30 mouse cellular contexts compared by ENCODE assay signal in genomic region chr11:61975783-61976182, GRCm38 (mm10). TPM values are rescaled to one million over a fixed set of nuclear protein-coding genes. Genes with fewer than 3 reads are reported as not detected.
DNase-seq lines count a peak whose midpoint lies in the region; ATAC-seq and TF ChIP-seq lines count a peak whose summit lies in the region.
"Had no signal": no experiment of that assay in that cellular context is flagged by ENCODE, and none has a peak within 500 bp of the region (broad histone marks: within the 10 kb centered on the region; RNA-seq: fewer than 3 reads in every experiment).

No protein-coding gene starts in this region.

- H3K9me3 ChIP-seq in liver, embryonic 12.5 days (replicated peaks): no peaks in the 10 kb centered on the region
- no peaks in the 10 kb centered on the region for H3K9me3 ChIP-seq in liver, postnatal 0 days (ENCODE audit: low read length)
- no peaks in the 10 kb centered on the region for H3K9me3 ChIP-seq in stomach, postnatal 0 days (ENCODE audit: control insufficient read depth, low read length)
- H3K9me3 ChIP-seq: embryonic facial prominence, embryonic 10.5 days; embryonic facial prominence, embryonic 15.5 days; forebrain, embryonic 10.5 days; forebrain, embryonic 15.5 days; G1E; kidney, embryonic 15.5 days; limb, embryonic 13.5 days; midbrain, embryonic 10.5 days; midbrain, embryonic 15.5 days; neural tube, embryonic 15.5 days had no signal

- TF ChIP-seq CTCF in liver, postnatal 0 days (IDR thresholded peaks at IDR 0.05; ENCODE audit: low read depth): no peak
- no peak for TF ChIP-seq CTCF in stomach, postnatal 0 days (IDR thresholded peaks at IDR 0.05; ENCODE audit: low read depth)

- no peaks in the 10 kb centered on the region for H3K27me3 ChIP-seq in liver, embryonic 12.5 days (replicated peaks)
- no peaks in the 10 kb centered on the region for H3K27me3 ChIP-seq in liver, postnatal 0 days (ENCODE audit: insufficient read depth, low read length)
- H3K27me3 ChIP-seq in stomach, postnatal 0 days (ENCODE audit: control insufficient read depth, insufficient read depth, low read length): no peaks in the 10 kb centered on the region
- H3K27me3 ChIP-seq: embryonic facial prominence, embryonic 15.5 days; forebrain, embryonic 15.5 days; kidney, embryonic 15.5 days; limb, embryonic 13.5 days; midbrain, embryonic 15.5 days; neural tube, embryonic 15.5 days; Patski had no signal

- no peak overlapping the region for H3K9ac ChIP-seq in liver, embryonic 12.5 days
- 0 out of 2 replicates have a peak overlapping the region, but pooled peaks have one; percentile 16 for H3K9ac ChIP-seq in liver, postnatal 0 days (replicated peaks)
- H3K9ac ChIP-seq in stomach, postnatal 0 days (ENCODE audit: low read length): no peak overlapping the region
- H3K9ac ChIP-seq: embryonic facial prominence, embryonic 15.5 days; forebrain, embryonic 15.5 days; kidney, embryonic 15.5 days; limb, embryonic 13.5 days; midbrain, embryonic 15.5 days; neural tube, embryonic 15.5 days had no signal

- peak; percentile 97 for ATAC-seq in liver, embryonic 12.5 days
- ATAC-seq in liver, postnatal 0 days: peak; percentile 92
- no peak for ATAC-seq in stomach, postnatal 0 days (ENCODE audit: low FRiP score, low TSS enrichment)
- no peak for ATAC-seq in activated CD4-positive, CD25-positive, alpha-beta regulatory T cell, adult 4 months
- ATAC-seq: forebrain, embryonic 15.5 days; midbrain, embryonic 15.5 days; Patski had no signal

- peak overlapping the region; percentile 79 for H3K27ac ChIP-seq in liver, embryonic 12.5 days
- H3K27ac ChIP-seq in liver, postnatal 0 days (ENCODE audit: low read depth): peak overlapping the region; percentile 68
- H3K27ac ChIP-seq in stomach, postnatal 0 days (replicated peaks): no peak overlapping the region
- H3K27ac ChIP-seq: embryonic facial prominence, embryonic 10.5 days; embryonic facial prominence, embryonic 15.5 days; forebrain, embryonic 10.5 days; forebrain, embryonic 15.5 days; gastrocnemius, adult 2 months; kidney, embryonic 15.5 days; layer of hippocampus, adult 2 months; limb, embryonic 13.5 days; macrophage; midbrain, embryonic 10.5 days; midbrain, embryonic 15.5 days had no signal

- peak overlapping the region; percentile 40 for H3K4me2 ChIP-seq in liver, embryonic 12.5 days
- 0 out of 2 replicates have a peak overlapping the region, but pooled peaks have one; percentile 35 for H3K4me2 ChIP-seq in liver, postnatal 0 days (ENCODE audit: low read depth, low read length)
- no peak overlapping the region for H3K4me2 ChIP-seq in stomach, postnatal 0 days (replicated peaks; ENCODE audit: low read depth)
- H3K4me2 ChIP-seq: embryonic facial prominence, embryonic 15.5 days; forebrain, embryonic 15.5 days; kidney, embryonic 15.5 days; limb, embryonic 13.5 days; midbrain, embryonic 15.5 days; neural tube, embryonic 15.5 days had no signal

- WGBS in liver, embryonic 12.5 days (ENCODE audit: insufficient replicate concordance): 75% methylated on average over 1 of the region's 1 CpGs
- 64% methylated on average over 1 of the region's 1 CpGs for WGBS in liver, postnatal 0 days (ENCODE audit: insufficient replicate concordance)
- 74% methylated on average over 1 of the region's 1 CpGs for WGBS in stomach, postnatal 0 days

- no peak overlapping the region for H3K4me3 ChIP-seq in liver, embryonic 12.5 days
- H3K4me3 ChIP-seq in liver, postnatal 0 days (ENCODE audit: low read depth, low read length): 0 out of 2 replicates have a peak overlapping the region, but pooled peaks have one; percentile 17
- no peak overlapping the region for H3K4me3 ChIP-seq in stomach, postnatal 0 days (ENCODE audit: low read depth, low read length)
- H3K4me3 ChIP-seq: embryonic facial prominence, embryonic 10.5 days; embryonic facial prominence, embryonic 15.5 days; forebrain, embryonic 10.5 days; forebrain, embryonic 15.5 days; gastrocnemius, adult 2 months; kidney, embryonic 15.5 days; layer of hippocampus, adult 2 months; limb, embryonic 13.5 days; midbrain, embryonic 10.5 days; midbrain, embryonic 15.5 days; neural tube, embryonic 15.5 days had no signal

- H3K36me3 ChIP-seq in liver, embryonic 12.5 days: peaks cover 18% of the 10 kb centered on the region
- H3K36me3 ChIP-seq in liver, postnatal 0 days (replicated peaks; ENCODE audit: insufficient read depth, low read length): no peaks in the 10 kb centered on the region; the same call in 1 of the 2 replicates
- no peaks in the 10 kb centered on the region for H3K36me3 ChIP-seq in stomach, postnatal 0 days (ENCODE audit: control insufficient read depth, insufficient read depth, low read length)
- H3K36me3 ChIP-seq: embryonic facial prominence, embryonic 10.5 days; embryonic facial prominence, embryonic 15.5 days; forebrain, embryonic 10.5 days; forebrain, embryonic 15.5 days; G1E; kidney, embryonic 15.5 days; limb, embryonic 13.5 days; midbrain, embryonic 10.5 days; midbrain, embryonic 15.5 days; neural tube, embryonic 15.5 days had no signal

- H3K4me1 ChIP-seq in liver, embryonic 12.5 days: peaks cover 54% of the 10 kb centered on the region
- H3K4me1 ChIP-seq in liver, postnatal 0 days (ENCODE audit: insufficient read depth): peaks cover 7% of the 10 kb centered on the region; the same call in 1 of the 2 replicates
- H3K4me1 ChIP-seq in stomach, postnatal 0 days (replicated peaks; ENCODE audit: control insufficient read depth, insufficient read depth): no peaks in the 10 kb centered on the region
- H3K4me1 ChIP-seq: forebrain, embryonic 15.5 days; midbrain, embryonic 10.5 days; midbrain, embryonic 15.5 days had no signal

- DNase-seq in spleen, adult 12 weeks (ENCODE audit: low spot score): peak; percentile 47
- no peak for DNase-seq in spleen, adult 18-20 months
- peak; percentile 30 for DNase-seq in liver, postnatal 0 days
- peak; percentile 37 for DNase-seq in stomach, postnatal 0 days (ENCODE audit: low spot score)
- DNase-seq in gastrocnemius, postnatal 4 days (ENCODE audit: low spot score in 2 of 2): no peak
- DNase-seq in adrenal gland, adult 2 months: no peak
- DNase-seq: cerebellum, adult 8-10 months; cerebellum, postnatal 25 days; gastrocnemius, adult 2 months; gastrocnemius, postnatal 36 days; kidney, adult 18-20 months; kidney, postnatal 36 days; lung, adult 2 months; lung, postnatal 10 days; thymus, postnatal 14 days had no signal

- no peak for TF ChIP-seq EP300 in liver, postnatal 0 days (IDR thresholded peaks at IDR 0.05; ENCODE audit: low read depth)
- no peak for TF ChIP-seq EP300 in stomach, postnatal 0 days (optimal IDR thresholded peaks at IDR 0.05)

RNA-seq across cellular contexts. Expression of gene Specc1, which starts 19.2 kb away (rescaled TPM):
- polyA plus RNA-seq in liver, embryonic 12.5 days (2016; fragmentation: Nextera tagmentation; extraction: Ambion mirVana): 36.4 and 38.7 TPM in 2 replicates
- 19.1 and 20.7 TPM in 2 replicates for polyA plus RNA-seq in liver, postnatal 0 days (2015; fragmentation: Nextera tagmentation; extraction: Ambion mirVana)
- 2.5 and 3.2 TPM in 2 replicates for polyA plus RNA-seq in stomach, postnatal 0 days (2015; fragmentation: Nextera tagmentation; extraction: Ambion mirVana)
- polyA plus RNA-seq in activated CD4-positive, CD25-positive, alpha-beta regulatory T cell, adult 4 months (2017; shearing (Covaris generic)): 1 to 10 TPM; 2.6 to 3.4 TPM
- 10 to 100 TPM in 1 of 2 experiments, 1 to 10 TPM in 1; 9.8 to 12.1 TPM for total RNA-seq in gastrocnemius, postnatal 4 days (2021)
- total RNA-seq in adrenal gland, adult 2 months (2021): 1 to 10 TPM; 6.7 to 8.4 TPM
- 1.8 and 3.1 TPM in 2 replicates for polyA plus RNA-seq in adrenal gland, adult 2 months (2012; rRNA removed)

RNA-seq across cellular contexts. Expression of gene Akap10, which starts 45.7 kb away (rescaled TPM):
- 14.2 and 14.3 TPM in 2 replicates for polyA plus RNA-seq in liver, embryonic 12.5 days (2016; fragmentation: Nextera tagmentation; extraction: Ambion mirVana)
- 4.2 and 4.9 TPM in 2 replicates for polyA plus RNA-seq in liver, postnatal 0 days (2015; fragmentation: Nextera tagmentation; extraction: Ambion mirVana)
- polyA plus RNA-seq in stomach, postnatal 0 days (2015; fragmentation: Nextera tagmentation; extraction: Ambion mirVana): 7.1 and 8.1 TPM in 2 replicates
- 10 to 100 TPM; 19.4 to 23.8 TPM for polyA plus RNA-seq in activated CD4-positive, CD25-positive, alpha-beta regulatory T cell, adult 4 months (2017; shearing (Covaris generic))
- 10 to 100 TPM; 16.4 to 17.4 TPM for total RNA-seq in gastrocnemius, postnatal 4 days (2021)
- total RNA-seq in adrenal gland, adult 2 months (2021): 10 to 100 TPM; 25.9 to 26.5 TPM
- 8.5 and 15.2 TPM in 2 replicates for polyA plus RNA-seq in adrenal gland, adult 2 months (2012; rRNA removed)

Comparison
In these comparisons a context has a peak if more than half of its experiments do, and no peak if none do; other contexts are left out.
1. DNase-seq: peak in spleen, adult 12 weeks (single experiment), liver, postnatal 0 days (single experiment) and stomach, postnatal 0 days (single experiment); none in spleen, adult 18-20 months (0 of 2), gastrocnemius, postnatal 4 days (0 of 2) and adrenal gland, adult 2 months (single experiment).
2. ATAC-seq: peak in liver, embryonic 12.5 days (single experiment) and liver, postnatal 0 days (single experiment); none in stomach, postnatal 0 days (single experiment) and activated CD4-positive, CD25-positive, alpha-beta regulatory T cell, adult 4 months (single experiment).